Mouse (Mus musculus): Measurements from ENCODE around the gene Hnrnpu.

Gene Hnrnpu

DNA sequence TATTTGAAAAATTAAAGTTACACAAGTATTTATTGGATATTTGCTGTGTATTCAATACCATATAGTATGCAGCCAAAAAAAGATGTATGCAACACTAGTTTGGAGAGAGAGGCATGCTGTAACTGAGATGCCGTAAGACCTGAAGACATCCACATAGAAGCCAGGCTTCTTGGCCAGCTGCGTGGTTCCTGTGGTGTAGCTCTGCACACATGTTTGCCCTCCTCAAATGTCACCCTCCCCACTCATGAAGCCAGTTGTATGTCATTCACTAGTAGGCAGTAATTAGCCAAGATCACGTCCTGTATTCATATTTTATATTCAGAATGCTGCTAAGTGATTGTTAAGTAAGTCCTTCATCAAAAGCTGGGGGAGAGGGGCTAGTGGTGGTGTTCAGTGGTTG lies 3.8 kb upstream of the Hnrnpu start:
- CTCF ChIA-PET, result no interaction called here

DNA sequence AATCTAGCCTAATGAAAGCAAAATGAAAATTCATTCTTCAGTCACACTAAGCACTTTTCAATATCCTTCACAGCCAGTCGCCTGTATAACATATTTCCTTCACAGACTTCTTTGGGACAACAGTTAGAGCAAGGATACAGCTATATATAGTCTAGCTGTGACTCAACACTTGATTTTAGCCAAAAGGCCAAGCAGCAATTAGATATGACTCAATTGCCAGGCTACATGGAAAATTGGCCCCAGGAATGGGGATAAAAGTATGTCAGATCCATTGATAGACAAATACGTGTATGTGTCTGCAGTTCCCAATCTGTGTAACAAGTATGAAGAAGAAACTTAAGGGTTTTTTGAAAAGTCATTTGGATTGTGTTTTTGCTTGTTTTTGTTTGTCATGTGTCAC lies 2.6 kb upstream of the Hnrnpu start:
- CTCF ChIA-PET, result no interaction called here

DNA sequence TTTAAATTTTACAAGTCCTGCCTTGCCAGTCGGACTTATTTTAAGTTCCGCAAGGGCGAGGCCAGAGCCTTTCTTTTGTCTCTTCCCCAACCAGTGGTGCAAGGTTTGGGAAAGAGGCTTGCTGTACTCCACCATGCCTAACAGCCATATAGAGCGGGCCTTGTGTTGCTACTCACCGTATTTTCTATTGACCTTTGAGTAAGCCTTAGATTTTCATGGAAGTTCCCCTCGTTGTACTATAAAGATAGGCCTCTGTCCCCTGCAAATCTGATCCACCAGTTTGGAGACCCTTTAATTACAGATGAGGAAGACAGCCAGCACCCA lies 683 bp upstream of the Hnrnpu start:
- CTCF ChIA-PET, result no interaction called here

DNA sequence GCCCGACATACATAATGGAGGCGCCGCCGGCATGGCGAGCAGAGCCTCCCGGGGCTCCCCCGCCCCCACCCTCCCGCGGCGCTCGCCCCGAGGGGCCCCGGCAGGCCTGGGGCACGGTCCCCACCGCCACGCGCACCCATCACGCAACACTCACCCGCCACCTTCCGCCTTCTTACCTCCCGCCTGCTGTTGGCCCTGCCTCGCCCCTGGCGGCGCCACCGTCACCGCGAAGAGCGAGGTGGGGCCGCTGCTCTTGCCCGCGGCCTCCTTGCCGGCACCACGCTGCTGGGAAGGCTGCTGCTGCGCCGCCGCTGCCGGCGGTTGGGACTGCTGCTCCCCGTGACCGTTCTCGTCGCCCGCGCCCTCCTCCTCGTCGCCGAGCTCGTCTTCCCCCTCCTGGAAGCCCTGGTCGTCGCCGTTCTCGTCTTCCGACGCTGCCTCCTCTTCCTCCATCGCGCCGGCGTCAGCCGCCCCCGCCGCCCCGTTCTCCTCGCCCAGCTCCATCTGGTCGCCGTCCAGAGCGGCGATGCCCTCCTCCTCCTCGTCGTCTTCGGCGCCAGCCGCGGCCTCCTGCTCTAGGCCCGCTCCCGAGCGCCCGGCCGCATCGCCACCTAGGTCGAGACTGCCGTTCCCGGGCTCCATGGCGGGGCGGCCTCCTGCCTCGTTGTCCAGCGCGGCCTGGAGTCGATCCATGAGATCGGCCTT lies 668 bp downstream of the Hnrnpu start:
- CTCF ChIA-PET, result no interaction called here

DNA sequence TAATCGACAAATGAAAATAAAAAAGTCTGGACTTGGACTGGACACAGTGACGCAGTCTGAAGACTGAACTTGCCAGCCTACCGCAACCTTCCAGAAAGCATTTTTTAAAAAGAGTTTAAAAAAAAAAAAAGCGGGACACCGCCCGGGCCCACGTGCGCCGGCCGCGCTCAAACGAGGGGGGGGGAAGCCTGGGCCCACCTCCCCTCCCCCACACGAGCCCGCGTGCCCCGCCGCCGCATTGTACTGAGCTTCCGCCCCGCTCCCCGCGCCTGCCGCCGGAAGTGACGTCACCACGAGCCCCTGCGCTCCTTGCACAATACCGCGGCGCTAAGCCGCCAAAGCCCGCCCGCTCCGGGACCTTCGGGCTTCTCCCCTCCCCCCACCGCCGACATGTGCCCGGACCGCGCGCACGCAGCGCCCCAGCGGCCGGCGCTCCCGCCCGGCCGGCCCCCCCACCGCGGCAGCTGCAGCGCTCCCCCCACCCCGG lies 1.3 kb downstream of the Hnrnpu start:
- CTCF ChIA-PET, result interaction anchor here (0.9 to 1.5 kb wide), 2 partner anchors 11 to 16 kb away, joined by 3 to 5 read pairs; no protein-coding TSS in a partner anchor

DNA sequence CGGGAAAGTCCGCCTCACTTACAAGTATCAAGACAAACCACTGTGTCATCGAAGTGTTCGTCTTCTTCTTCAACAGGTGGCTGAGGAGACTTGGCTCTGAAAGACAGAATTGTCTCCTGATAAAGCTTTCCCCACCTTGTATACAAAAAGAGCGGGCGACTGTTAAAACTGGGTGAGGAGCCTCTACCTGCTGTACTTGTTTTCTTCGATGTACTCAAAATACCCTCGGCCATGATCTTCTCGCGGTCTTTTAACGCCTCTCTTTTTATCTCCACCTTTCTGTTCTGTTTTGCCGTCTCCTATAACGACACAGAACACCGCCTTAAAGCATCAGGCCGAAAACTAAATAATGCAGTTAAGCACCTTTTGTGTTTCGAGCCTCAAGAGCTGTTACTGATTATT lies 1.7 kb downstream of the Hnrnpu start:
- CTCF ChIA-PET, result interaction anchor here (0.9 to 1.5 kb wide), 2 partner anchors 11 to 16 kb away, joined by 3 to 5 read pairs; no protein-coding TSS in a partner anchor

DNA sequence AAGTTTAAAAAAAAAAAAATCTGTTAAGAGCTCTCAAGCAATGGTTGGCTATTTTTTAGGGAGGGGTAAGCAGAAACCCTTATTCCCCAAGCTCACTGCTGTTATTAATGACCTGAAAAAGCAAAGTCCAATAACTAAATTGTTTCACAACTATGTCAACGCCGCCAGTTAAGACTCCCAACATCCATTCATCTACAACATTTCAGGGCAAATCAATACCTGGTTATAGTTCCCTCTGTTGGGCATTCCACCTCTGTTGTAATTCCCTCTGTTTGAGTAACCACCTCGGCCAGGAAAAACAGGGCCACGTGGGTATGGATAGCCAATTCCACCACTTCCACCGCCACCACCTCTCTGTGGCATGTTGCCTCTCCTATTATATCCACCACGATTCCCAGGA lies 7.7 kb downstream of the Hnrnpu start:
- CTCF ChIA-PET, result no interaction called here

DNA sequence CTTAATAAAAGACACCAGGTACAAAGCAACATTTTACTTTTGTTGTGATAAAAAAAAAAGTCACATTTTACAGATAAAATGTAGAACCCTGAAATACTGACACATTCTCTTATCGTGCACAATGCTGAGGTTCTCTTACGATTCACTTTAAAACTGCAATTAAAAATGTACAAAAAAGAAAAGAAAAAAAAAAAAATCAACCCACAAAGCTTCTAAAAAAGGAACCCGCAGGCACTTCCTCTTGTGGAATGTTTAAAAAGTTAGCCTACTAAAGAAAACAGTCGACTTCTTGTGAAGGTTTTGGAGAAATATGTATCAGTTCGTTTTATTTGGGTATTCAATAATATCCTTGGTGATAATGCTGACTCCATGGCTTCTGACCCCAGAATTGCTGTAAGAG lies 8.6 kb downstream of the Hnrnpu start:
- CTCF ChIA-PET, result no interaction called here

DNA sequence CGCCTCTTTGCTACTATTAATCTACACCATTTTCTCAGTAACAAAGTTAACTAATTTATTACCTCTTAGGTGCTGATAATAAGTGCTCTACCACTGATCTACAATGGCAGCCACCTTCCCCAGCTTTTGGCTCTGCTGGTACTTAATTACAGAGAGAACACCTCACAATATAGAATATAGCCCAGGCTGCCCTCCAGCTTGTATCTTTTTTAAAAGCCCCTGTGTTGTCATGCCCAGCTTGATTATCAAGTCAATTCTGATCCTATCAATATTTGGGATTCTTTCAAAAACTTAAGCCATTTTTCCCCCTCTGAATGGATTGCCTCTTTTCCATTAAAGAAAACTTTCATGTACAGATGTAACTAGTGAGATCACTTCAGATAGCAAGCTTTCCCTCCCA lies 10.6 kb downstream of the Hnrnpu start:
- CTCF ChIA-PET, result no interaction called here

DNA sequence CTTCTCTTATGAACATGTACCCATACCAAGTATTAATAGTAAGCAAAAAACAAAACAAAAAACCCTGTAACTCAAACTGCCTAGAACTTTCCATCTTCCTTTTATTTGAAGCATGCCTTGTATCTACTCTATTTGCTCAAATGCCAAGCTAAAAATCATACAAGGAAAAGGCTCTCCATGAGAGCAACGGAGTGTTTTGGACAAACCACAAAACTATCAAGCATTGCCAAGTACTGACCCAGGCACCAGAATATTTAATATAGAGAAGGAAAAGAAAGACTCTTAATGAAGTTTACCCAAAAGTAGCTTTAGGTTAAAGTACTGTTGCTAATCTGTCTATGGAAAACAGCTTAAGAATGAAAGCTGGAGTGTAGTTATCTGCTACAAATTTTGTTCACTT lies 11.2 kb downstream of the Hnrnpu start:
- CTCF ChIA-PET, result no interaction called here

DNA sequence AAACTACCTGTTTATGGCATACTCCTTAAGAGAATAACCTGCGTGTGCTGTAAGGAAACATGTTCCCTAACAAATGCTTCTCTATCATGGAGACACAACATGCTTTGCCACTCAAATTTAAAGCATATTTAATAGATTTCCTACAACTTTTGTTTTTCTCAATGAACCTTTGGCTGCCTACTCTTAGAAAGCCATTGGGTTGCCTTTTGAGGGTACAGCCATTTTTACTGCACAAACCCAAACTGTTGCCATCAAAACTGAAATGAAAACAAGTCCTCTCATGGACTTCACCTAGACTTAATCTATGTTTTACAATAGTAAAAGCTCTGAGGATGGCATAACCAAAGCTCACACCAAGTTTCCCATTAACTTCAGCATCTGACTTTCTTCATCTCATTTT lies 13.0 kb downstream of the Hnrnpu start:
- CTCF ChIA-PET, result interaction anchor here (1.6 kb wide), 1 partner anchor 12 kb away, joined by 3 read pairs; no protein-coding TSS in a partner anchor

DNA sequence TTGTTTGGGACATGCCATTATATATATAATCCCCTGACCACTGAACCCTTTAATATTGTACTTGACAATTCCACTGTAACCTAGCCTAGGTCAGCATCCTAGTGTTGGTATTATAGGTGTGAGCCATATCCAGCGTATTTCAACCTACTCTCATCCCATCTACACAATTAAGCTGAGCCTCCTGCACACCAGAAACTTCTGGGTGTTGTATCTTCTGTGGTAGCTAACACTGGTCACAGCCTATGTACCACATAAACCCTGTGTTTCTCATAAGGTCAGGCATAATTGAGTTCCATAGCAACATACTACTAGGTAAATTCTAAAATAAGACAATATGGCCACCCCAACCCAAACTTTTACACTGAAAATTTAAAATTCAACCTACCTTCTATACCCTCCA lies 14.4 kb downstream of the Hnrnpu start:
- CTCF ChIA-PET, result interaction anchor here (0.6 to 1.0 kb wide), 2 partner anchors 8 to 26 kb away, joined by 3 read pairs; no protein-coding TSS in a partner anchor

DNA sequence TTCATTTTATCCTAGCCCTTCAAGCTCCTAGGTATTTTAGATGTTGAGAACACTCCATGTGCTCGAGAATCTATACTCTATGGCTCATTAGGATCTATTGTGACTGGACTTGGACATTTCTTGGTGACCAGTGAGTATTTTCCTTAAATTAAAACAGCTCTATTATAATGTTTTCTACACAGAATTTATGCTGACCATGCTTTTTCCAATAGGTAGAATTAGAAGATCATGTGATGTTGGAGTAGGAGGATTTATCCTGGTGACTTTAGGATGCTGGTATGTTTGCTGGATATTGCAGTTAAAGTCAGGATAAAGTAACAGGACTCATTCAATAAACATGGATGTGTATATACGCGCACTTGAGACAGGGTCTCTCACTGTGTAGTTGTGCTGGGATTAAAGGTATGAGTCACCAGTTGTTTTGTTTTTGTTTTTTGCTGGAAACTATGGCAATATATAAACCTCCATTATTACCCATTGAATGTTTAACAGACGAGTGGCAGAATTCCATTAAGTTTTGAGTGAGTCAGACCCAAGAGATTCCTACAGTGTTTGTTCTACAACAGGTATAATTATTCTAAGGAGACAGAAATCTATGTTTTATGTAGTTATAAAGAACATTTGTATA lies 15.8 kb downstream of the Hnrnpu start:
- CTCF ChIA-PET, result interaction anchor here (0.6 kb wide), 1 partner anchor 1585 kb away, joined by 3 read pairs; no protein-coding TSS in a partner anchor

DNA sequence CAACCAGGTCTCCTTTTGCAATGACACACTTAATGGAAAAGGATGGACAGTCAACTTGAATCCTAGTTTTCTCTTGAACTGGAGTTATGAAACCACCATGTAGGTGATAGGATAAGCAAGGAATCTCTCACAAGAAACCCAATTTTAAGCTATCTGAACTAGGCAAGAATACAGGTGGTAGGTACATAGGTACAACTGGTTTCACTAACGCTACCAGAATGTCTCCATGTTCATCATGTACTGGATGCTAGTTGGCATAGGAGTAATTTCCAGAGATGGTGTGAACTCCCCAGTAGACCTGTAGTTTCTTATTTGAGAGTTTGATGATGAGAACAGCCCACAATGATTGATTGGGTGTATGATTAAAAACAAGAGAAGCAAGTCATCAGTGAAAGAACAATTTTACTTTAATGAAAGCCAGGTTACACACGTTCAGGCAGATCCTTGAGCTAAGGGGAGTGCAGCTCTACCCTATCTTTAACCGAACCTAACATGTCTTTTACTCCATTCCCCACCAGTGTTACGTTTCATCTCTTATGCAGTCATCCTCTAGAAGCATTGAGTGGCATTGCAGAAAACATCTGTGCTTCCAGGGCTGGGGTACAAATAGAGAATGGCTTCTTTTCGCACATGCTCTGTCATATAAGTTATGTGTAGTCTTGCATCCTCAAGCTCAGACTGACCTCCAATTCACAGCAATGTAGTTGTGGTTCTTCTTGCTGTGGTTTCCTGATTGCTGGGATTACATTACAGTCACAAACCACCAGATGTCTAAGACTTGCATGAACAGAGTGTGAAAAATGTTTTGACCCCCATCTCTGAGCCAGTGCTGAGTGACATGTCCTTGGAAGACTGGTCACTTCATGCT lies 16.6 kb downstream of the Hnrnpu start:
- CTCF ChIA-PET, result interaction anchor here (0.6 to 1.5 kb wide), 2 partner anchors 15 to 90 kb away, joined by 4 to 5 read pairs; no protein-coding TSS in a partner anchor

DNA sequence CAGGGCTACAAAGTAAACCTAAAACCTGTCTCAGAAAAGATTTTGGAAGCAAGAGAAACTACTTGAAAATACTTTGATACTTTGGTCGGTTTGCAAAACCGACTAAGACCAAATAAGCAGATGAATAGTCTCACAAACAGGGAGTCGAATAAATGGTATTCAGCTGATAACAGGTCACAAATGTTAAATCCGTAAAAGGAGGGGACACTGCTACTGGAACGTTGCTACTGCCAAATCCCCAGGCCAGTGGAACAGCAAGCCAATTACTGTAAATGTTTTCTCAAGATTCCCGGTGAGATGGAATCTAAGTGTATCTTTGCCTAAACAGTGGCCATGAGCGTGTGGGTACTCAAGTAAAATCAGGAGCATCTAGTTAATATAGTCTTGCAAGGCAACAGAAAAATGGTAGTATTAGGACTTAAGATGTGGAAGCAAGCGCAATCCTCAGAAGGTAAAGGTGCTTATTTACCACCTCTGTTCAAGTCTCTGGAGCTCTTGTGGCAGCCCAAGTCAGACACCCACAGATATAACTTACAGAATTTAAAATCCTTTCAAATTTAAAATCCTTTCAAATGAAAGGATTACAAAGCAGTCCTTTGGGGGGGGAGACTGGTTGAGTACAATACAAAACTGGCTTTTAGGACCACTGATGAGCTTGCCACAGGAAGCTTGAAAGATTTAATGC lies 17.4 kb downstream of the Hnrnpu start:
- CTCF ChIA-PET, result interaction anchor here (0.6 to 1.5 kb wide), 2 partner anchors 15 to 91 kb away, joined by 4 to 5 read pairs; no protein-coding TSS in a partner anchor

DNA sequence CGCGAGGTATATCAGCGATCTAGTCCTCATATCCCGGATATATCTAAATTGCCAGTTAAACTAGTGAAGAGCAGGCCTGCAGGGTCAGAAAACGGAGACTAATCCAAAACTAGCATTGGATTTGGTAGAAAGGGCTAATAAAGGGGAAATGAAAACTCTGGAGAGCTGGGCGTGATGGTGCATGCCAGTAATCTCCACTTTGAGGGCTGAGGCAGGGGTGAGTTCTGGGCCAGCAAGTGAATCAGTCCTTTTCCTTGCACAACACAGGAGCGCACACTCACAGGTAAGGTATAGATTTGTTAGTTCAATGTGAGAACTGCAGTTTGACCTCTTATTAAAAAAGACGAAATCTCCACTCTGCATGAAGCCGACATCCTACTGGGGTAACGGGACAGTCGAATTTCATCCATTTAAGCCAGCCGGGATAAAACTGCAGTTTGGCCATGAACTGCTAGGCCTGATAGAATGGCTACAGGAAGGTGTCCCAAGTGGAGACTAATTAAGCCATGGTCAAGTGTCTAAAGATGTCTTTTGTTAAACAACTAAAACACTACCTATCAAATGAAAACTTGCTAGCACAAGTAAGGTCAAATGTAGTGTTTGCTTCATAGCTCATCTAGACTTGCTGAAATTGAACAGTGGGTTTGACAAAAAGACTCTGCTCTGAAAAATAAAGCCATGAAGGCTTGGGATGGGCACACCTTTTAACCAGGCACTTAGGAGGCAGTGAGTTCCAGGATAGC lies 18.1 kb downstream of the Hnrnpu start:
- CTCF ChIA-PET, result interaction anchor here (1.5 kb wide), 1 partner anchor 16 kb away, joined by 5 read pairs; no protein-coding TSS in a partner anchor

DNA sequence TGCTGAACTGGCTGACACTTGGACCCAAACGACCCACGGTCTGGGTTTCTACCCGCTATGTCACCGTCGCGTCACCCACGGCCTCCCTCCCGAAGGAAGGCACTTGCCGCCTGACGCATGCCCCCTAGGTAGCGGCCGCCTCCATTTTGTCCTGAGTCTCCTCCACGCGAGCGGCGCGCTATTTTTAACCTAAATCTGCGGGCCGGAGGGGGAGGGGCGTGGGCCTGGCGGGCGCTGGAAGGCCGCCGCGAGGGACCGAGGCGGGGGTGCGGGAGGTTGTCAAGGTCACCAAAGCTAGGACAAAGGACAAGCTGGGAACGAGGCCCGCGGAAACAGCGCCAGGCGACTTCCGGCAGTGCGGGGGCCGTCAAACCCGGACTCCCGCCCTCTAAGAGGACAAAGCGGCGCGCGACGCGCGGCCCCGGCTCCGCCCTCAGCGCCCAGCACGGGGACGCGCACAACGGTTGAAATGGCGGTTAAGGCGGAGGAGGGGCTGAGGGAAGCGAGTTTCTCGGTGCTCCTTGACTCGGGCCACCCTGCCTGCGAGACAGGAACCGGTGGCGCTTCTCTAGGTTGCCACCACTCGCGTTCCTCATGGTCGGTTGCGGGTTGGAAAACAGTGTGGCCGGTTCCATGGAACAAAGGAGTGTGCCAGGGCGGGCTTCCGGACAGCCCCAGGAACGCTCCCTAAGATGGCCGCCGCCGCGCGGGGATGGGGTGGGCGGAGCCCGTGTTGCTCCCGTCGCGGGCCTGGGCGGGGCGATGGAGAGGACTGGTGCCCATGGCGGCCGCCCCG lies 19.0 kb downstream of the Hnrnpu start, which contains the start of gene Cox20:
TSS of gene Cox20 (plus strand) at position 742 of the 796 bp plus-strand sequence.
- CTCF ChIA-PET, result no interaction called here

DNA sequence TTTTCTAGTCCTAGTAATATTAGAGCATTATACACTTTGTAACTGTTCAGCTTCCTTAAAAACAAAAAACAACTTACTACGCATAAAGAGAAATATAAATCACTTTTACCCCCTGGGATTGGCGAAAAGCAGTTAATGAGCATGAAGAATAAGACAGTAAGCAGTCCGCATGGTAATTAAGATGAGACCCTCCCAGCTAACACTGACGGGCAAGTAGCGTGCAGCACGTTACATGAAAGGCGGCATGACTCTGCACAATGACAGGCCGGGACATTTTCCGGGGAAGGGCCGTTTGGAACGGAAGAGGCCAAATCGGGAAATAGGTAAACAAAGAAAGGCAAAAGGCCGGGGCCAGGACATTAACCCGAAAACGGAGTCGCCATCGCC lies 19.6 kb downstream of the Hnrnpu start:
- CTCF ChIA-PET, result interaction anchor here (0.7 kb wide), 1 partner anchor 49 kb away, joined by 5 read pairs; no protein-coding TSS in a partner anchor

DNA sequence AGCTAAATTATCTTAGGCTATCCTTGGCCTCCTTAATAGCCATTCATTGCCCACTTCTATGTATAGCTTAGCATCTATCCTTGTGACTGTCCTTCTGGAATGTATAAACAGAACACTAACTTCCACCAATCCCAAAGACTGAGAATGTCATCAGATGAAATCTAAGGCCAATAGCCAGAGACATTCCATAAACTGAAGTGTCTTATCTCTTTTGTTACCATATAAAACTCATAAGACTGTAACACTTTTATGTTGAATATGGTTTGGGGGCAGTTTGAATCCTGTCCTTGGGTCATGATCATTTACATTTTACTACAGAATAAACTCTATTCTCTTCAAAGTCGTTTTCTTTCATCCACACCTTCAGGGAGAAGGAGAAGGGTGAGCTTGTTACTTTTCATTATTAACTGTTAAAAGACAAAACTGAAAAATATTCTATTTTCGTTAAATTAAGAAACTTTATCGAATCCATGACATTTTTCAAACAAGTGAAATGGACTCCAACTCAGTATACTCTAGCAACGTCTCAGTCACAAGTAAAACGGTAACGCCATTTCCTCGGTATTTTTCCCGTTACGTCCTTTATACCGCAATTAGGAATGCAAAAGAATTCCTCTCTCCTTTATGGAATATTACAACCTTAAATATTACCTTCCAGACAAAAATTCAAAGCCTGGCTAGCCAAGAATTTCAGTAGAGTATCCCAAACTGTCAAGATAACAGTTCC lies 20.2 kb downstream of the Hnrnpu start:
- CTCF ChIA-PET, result interaction anchor here (0.7 kb wide), 1 partner anchor 50 kb away, joined by 5 read pairs; no protein-coding TSS in a partner anchor
